Mouse (Mus musculus): ENCODE results near the gene Nbas. TPM values are rescaled to one million over a fixed set of nuclear protein-coding genes. Genes with fewer than 3 reads are reported as not detected.
A peak's percentile ranks its signal among the peaks of the same experiment; 100 is the strongest.

Nbas gene
- total and polyA plus RNA-seq, 2 experiments from 2014 or later, result 12.4 to 41.4 TPM

- Histone ChIP-seq H3K9ac (replicated peaks; ENCODE audit: low read length, poor library complexity, severe bottlenecking) (no peak overlapping the region), H3K4me2 (ENCODE audit: low read depth, low read length, poor library complexity, severe bottlenecking) (no peak overlapping the region), H3K36me3 (ENCODE audit: insufficient read depth, low read length) (no peaks in the 10 kb centered on the region), H3K9me3 (ENCODE audit: low read length) (no peaks in the 10 kb centered on the region), H3K27ac (ENCODE audit: low read depth, low read length) (no peak overlapping the region), H3K27me3 (ENCODE audit: insufficient read depth, low read length) (no peaks in the 10 kb centered on the region), H3K4me3 (ENCODE audit: low read depth, low read length) (no peak overlapping the region), H3K4me1 (ENCODE audit: insufficient read depth, low read length) (no peaks in the 10 kb centered on the region)
- DNase-seq (ENCODE audit: low spot score), result no peak
- 75% methylated on average over 15 of the region's 15 CpGs for WGBS
- no peak for ATAC-seq (ENCODE audit: low FRiP score)
- TF ChIP-seq CTCF (IDR thresholded peaks at IDR 0.05), result no peak
Observed at GRCm38 (mm10) chr12:13622150-13622822, 353.4 kb downstream of the Nbas start.

- no peaks in the 10 kb centered on the region for H3K9me3 ChIP-seq (ENCODE audit: low read length)
- TF ChIP-seq CTCF (IDR thresholded peaks at IDR 0.05), result peak; percentile 57
Observed at GRCm38 (mm10) chr12:13626803-13627706, 358.1 kb downstream of the Nbas start.

More at GRCm38 (mm10) chr12:13626803-13627706, 358.1 kb downstream of the Nbas start:
- ATAC-seq (ENCODE audit: low FRiP score) (no peak), DNase-seq (ENCODE audit: low spot score) (peak; percentile 43)
- Histone ChIP-seq H3K9ac (replicated peaks; ENCODE audit: low read length, poor library complexity, severe bottlenecking) (no peak overlapping the region), H3K27ac (ENCODE audit: low read depth, low read length) (no peak overlapping the region), H3K4me1 (ENCODE audit: insufficient read depth, low read length) (no peaks in the 10 kb centered on the region), H3K4me3 (ENCODE audit: low read depth, low read length) (no peak overlapping the region), H3K4me2 (ENCODE audit: low read depth, low read length, poor library complexity, severe bottlenecking) (no peak overlapping the region), H3K27me3 (ENCODE audit: insufficient read depth, low read length) (no peaks in the 10 kb centered on the region), H3K36me3 (ENCODE audit: insufficient read depth, low read length) (no peaks in the 10 kb centered on the region)
- WGBS, result 42% methylated on average over 12 of the region's 12 CpGs

Other genes starting within 250 kb of the Nbas start
- 48.3 and 54.4 TPM in 2 replicates for gene Ddx1, start 19.9 kb upstream of the Nbas start, total RNA-seq (2014; rRNA removed)
- gene Ddx1, start 19.9 kb upstream of the Nbas start, polyA plus RNA-seq (2015; fragmentation: Nextera tagmentation; extraction: Ambion mirVana), result 126 and 133 TPM in 2 replicates